Mouse (Mus musculus): ENCODE results near the gene Olfr71.
A peak's percentile ranks its signal among the peaks of the same experiment; 100 is the strongest.

The Olfr71 gene

GRCm38 (mm10) chr4:43655656-43656338 lies 54.3 kb downstream of the Olfr71 start:
- peak; percentile 75 for DNase-seq
